Mouse (Mus musculus) embryonic fibroblast, embryonic 13.5 days (primary cell): ENCODE results near the gene Agps.

Source experiments
- CTCF ChIP-seq: IDR thresholded peaks from 2 replicates; pipeline ENCODE4 v1.5.1; 2011; ENCODE audit warnings: mild to moderate bottlenecking, control low read depth, low read length, moderate library complexity, borderline replicate concordance; ENCODE audit not compliant: insufficient read depth
- POLR2A ChIP-seq: IDR thresholded peaks from 2 replicates; pipeline ENCODE4 v1.6.1; 2011; ENCODE audit warnings: low read depth, mild to moderate bottlenecking, control low read depth, low read length, moderate library complexity

DNA sequence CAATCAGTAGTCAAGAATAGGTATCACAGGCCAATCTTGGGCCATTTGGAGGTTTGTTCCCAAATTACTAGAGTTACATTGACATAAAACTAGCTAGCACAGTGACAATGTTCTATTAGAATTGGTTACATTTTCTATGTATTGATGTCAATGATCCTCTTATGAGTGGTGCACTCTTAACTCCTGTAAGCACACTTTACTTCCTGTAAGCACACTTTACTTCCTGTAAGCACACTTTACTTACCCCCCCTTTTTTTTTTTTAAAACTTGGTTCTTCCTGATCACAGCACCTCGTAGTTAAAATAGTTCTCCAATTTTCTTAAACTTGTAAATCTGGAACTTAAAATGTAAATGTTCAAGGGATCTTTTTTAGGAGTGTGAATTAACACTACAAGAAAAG is 75.2 kb downstream of the Agps start:
- TF ChIP-seq CTCF: no peak
- no peak for TF ChIP-seq POLR2A
